Mouse (Mus musculus) liver, adult 2 months (tissue): ENCODE data around the gene Dbn1.

Experiments
- CTCF ChIP-seq: fragments of 200-500 bp; IDR thresholded peaks from 2 replicates; pipeline ENCODE4 v1.5.1; 2011; ENCODE audit warnings: low read depth, low read length, control low read depth
- POLR2A ChIP-seq: fragments of 200-500 bp; IDR thresholded peaks from 2 replicates; pipeline ENCODE4 v1.6.1; 2011; ENCODE audit warnings: low read length, control low read depth; ENCODE audit not compliant: insufficient read depth; ENCODE audit errors: extremely low read depth

- no peak for TF ChIP-seq CTCF
- TF ChIP-seq POLR2A, result no peak
Observed at GRCm38 (mm10) chr13:55486916-55487577, 864 bp downstream of the Dbn1 start.
